Mouse (Mus musculus) hindbrain, postnatal 0 days (tissue): ENCODE measurements at regions not wholly inside any gene's neighbourhood (a gene's known extent, or its start where the extent isn't known, plus 50 kb on each side); places are given as distances from the start of the nearest gene placed in this dataset.

Experiments used
- ATAC-seq: fragments of 200-750 bp; cut with Nextera tagmentation; 2 replicates; pipeline ENCODE4 v1.8.0; 2017; ENCODE audit warnings: mild to moderate bottlenecking, moderate TSS enrichment, moderate library complexity
- DNase-seq: peaks from one replicate; pipeline ENCODE4 v3.0.0-alpha.2; 2015; ENCODE audit warnings: low spot score
- H3K27ac ChIP-seq: fragments of 300-500 bp; sonication (generic); 2 replicates; pipeline ENCODE4 v1.5.1; 2014; ENCODE audit warnings: mild to moderate bottlenecking
- H3K27me3 ChIP-seq: fragments of 300-500 bp; sonication (generic); 2 replicates; pipeline ENCODE4 v1.6.1; 2014; ENCODE audit warnings: low read length, mixed read lengths; ENCODE audit not compliant: insufficient read depth
- H3K36me3 ChIP-seq: fragments of 300-500 bp; sonication (generic); 2 replicates; pipeline ENCODE4 v1.6.1; 2014; ENCODE audit warnings: low read length, mixed read lengths; ENCODE audit not compliant: insufficient read depth
- H3K4me1 ChIP-seq: fragments of 300-500 bp; sonication (generic); 2 replicates; pipeline ENCODE4 v1.6.1; 2014; ENCODE audit warnings: antibody characterized with exemption, low read length, mixed read lengths; ENCODE audit not compliant: insufficient read depth
- H3K4me2 ChIP-seq: fragments of 300-500 bp; sonication (generic); 2 replicates; pipeline ENCODE4 v1.6.1; 2014; ENCODE audit warnings: low read depth, mild to moderate bottlenecking, low read length, moderate library complexity, mixed read lengths
- H3K4me3 ChIP-seq: fragments of 300-500 bp; sonication (generic); 2 replicates; pipeline ENCODE4 v1.5.1; 2014; ENCODE audit warnings: low read length
- H3K9ac ChIP-seq: fragments of 300-500 bp; sonication (generic); replicated peaks from 2 replicates; pipeline ENCODE4 v1.6.1; 2014; ENCODE audit warnings: mild to moderate bottlenecking, low read length, moderate library complexity, mixed read lengths
- H3K9me3 ChIP-seq: fragments of 300-500 bp; sonication (generic); 2 replicates; pipeline ENCODE4 v1.6.1; 2016; ENCODE audit warnings: low read length, mixed read lengths
- CTCF ChIP-seq: IDR thresholded peaks from 2 replicates; pipeline ENCODE4 v1.5.1; 2016; ENCODE audit warnings: antibody characterized with exemption, control low read depth, low read depth
- WGBS: fragments of 180-500 bp; shearing (Covaris S2); extraction: QIAGEN DNeasy Blood & Tissue Kit; methylation state at CpG from one replicate; pipeline ENCODE4 v1.1.7; 2014; 5-methylcytosine and 5-hydroxymethylcytosine counted together

DNA sequence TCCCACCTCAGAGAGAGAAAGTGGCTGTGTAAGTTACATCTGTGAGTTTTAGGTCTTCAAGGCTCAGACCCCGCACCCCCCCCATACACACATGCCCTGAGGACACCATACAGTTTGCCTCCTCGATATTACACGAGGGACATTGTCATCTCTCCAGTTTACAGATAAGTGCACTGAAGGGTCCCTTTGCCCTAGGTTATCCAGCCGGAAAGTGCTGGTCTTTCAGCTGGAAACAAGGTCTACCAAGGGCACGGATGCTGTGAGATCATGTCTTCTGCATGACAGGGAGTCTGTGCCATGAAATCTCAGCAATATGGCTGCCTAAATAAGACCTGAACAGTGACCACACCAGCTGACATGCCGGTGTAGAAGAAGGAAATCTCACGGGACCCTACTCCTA, 329.8 kb downstream of the Gm49356 start:
- ATAC-seq (no peak), DNase-seq (no peak)
- Histone ChIP-seq H3K27me3 (no peaks in the 10 kb centered on the region), H3K4me2 (no peak overlapping the region), H3K9me3 (no peaks in the 10 kb centered on the region), H3K27ac (no peak overlapping the region), H3K4me1 (no peaks in the 10 kb centered on the region), H3K36me3 (no peaks in the 10 kb centered on the region), H3K9ac (no peak overlapping the region), H3K4me3 (no peak overlapping the region)
- no peak for TF ChIP-seq CTCF
- 76% methylated on average over 7 of the region's 7 CpGs for WGBS

DNA sequence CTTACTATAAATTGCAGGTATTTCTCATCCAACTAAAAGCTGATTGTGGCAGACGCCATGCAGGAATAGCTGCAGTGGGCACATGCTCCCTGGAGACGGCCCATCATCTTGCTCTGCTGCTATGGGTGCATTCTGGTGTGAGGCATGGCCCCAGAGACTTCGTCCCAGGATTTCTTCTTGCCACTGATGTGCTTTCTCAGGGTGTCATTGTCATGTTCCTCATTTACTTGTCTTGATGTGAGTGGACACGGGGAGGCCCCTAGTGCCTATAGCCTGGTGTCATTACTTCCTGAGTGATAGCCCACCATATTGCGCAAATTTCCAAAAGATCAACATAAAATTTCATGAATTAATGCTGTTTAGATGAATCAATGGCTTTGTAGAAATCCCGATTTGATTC, 336.5 kb downstream of the Gm49356 start:
- Histone ChIP-seq H3K27ac (no peak overlapping the region), H3K9me3 (no peaks in the 10 kb centered on the region), H3K4me2 (no peak overlapping the region), H3K9ac (no peak overlapping the region), H3K4me3 (no peak overlapping the region), H3K4me1 (no peaks in the 10 kb centered on the region), H3K27me3 (no peaks in the 10 kb centered on the region), H3K36me3 (no peaks in the 10 kb centered on the region)
- ATAC-seq: no peak
- WGBS: 92% methylated on average over 6 of the region's 6 CpGs
- no peak for TF ChIP-seq CTCF
- no peak for DNase-seq

DNA sequence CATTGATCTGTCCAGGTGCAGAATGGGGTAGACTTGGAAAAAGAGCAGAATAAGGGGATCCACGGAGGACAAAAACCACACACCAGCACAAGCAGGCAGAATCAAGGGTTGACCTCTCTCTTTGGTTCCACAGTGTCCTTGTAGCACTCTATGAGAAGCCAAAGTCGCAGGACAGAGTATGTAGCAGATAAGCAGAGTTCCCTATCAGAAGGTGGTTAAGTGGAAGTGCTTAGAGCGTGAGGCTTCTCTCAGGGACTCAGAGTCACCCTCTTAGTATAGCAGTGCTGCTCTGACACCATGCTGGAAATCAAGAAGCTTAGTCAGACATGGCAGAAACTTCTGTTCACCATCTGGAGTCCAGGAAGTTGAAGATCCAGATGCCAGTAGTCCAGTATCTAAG, 338.2 kb downstream of the Gm49356 start:
- DNase-seq (no peak), ATAC-seq (no peak)
- H3K9me3 ChIP-seq: 0 out of 2 replicates have a peak, but pooled peaks cover 4% of the 10 kb centered on the region
- TF ChIP-seq CTCF: no peak
- H3K27me3 ChIP-seq: no peaks in the 10 kb centered on the region
- no peaks in the 10 kb centered on the region for H3K4me1 ChIP-seq
- no peaks in the 10 kb centered on the region for H3K36me3 ChIP-seq
- no peak overlapping the region for H3K9ac ChIP-seq
- H3K27ac ChIP-seq: no peak overlapping the region
- no peak overlapping the region for H3K4me3 ChIP-seq
- no peak overlapping the region for H3K4me2 ChIP-seq
- WGBS: 89% methylated on average over 3 of the region's 3 CpGs

DNA sequence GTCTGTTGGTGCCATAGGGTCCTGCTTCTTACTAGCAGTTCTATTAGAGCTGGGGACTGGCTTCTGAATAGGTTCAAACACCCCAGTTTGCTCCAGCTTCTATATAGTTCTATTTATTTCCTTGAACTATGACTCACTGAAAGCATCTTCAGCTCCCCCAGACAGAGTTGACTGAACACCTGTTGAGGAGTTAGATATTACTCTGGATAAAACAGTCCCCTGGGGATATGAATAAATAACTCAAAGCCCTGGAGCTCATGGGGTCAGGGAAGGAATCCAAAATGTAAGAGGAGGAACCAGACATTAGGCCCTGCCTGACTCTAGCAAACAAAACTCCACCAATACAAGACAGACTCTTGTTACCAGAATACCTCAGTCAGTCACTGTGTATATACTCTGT, 341.4 kb downstream of the Gm49356 start:
- Histone ChIP-seq H3K9ac (no peak overlapping the region), H3K27ac (no peak overlapping the region), H3K9me3 (0 out of 2 replicates have a peak, but pooled peaks cover 6% of the 10 kb centered on the region), H3K36me3 (no peaks in the 10 kb centered on the region), H3K27me3 (no peaks in the 10 kb centered on the region), H3K4me1 (no peaks in the 10 kb centered on the region), H3K4me3 (no peak overlapping the region), H3K4me2 (no peak overlapping the region)
- DNase-seq (no peak), ATAC-seq (no peak)
- no peak for TF ChIP-seq CTCF

DNA sequence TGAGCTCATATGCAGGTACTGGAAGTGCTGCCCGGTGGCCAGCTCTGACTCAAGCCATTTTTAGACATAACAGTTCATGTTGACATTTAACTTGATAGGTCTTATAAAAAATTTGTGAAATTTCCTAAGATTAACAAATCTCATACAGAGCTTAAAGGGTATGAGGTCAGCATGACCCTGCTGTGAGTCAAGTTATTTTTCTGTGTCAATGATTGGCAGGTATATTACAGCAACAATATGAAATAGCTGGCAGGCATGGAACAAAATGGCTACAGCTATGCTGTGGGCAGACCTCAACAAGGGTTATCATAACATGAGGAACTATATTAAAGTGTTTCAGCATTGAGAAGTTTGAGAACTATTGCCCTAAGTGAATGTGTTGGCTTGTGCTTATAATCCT, 342.6 kb downstream of the Gm49356 start:
- 0 out of 2 replicates have a peak, but pooled peaks cover 6% of the 10 kb centered on the region for H3K9me3 ChIP-seq
- no peak for TF ChIP-seq CTCF
- ATAC-seq: no peak
- H3K4me1 ChIP-seq: no peaks in the 10 kb centered on the region
- no peak overlapping the region for H3K9ac ChIP-seq
- H3K4me3 ChIP-seq: no peak overlapping the region
- WGBS: 88% methylated on average over 1 of the region's 1 CpGs
- H3K36me3 ChIP-seq: no peaks in the 10 kb centered on the region
- H3K27ac ChIP-seq: no peak overlapping the region
- DNase-seq: no peak
- H3K4me2 ChIP-seq: no peak overlapping the region
- no peaks in the 10 kb centered on the region for H3K27me3 ChIP-seq

DNA sequence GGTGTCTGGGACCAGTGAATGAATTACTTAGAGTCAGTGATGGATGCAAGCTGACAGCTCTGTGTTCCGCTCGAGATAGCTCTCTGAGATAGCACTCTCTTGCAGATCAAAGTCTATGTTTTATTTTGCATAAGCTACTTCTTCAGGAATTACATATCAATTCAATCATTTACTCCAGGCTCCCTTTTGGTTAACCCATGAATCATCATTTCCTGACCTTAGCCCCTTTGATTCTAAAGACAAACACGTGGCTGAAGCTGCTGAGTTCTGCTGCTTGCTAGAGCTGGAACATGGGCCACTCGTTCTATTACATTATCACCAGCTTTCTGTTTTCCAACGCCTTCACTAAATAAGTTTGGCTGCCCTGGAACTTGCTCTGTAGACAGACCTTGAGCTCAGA, 343.2 kb downstream of the Gm49356 start:
- DNase-seq (no peak), ATAC-seq (no peak)
- no peak overlapping the region for H3K27ac ChIP-seq
- TF ChIP-seq CTCF: no peak
- no peak overlapping the region for H3K4me3 ChIP-seq
- H3K36me3 ChIP-seq: no peaks in the 10 kb centered on the region
- 85% methylated on average over 5 of the region's 5 CpGs for WGBS
- H3K4me1 ChIP-seq: no peaks in the 10 kb centered on the region
- no peaks in the 10 kb centered on the region for H3K27me3 ChIP-seq
- no peak overlapping the region for H3K4me2 ChIP-seq
- H3K9me3 ChIP-seq: 0 out of 2 replicates have a peak, but pooled peaks cover 6% of the 10 kb centered on the region
- H3K9ac ChIP-seq: no peak overlapping the region

DNA sequence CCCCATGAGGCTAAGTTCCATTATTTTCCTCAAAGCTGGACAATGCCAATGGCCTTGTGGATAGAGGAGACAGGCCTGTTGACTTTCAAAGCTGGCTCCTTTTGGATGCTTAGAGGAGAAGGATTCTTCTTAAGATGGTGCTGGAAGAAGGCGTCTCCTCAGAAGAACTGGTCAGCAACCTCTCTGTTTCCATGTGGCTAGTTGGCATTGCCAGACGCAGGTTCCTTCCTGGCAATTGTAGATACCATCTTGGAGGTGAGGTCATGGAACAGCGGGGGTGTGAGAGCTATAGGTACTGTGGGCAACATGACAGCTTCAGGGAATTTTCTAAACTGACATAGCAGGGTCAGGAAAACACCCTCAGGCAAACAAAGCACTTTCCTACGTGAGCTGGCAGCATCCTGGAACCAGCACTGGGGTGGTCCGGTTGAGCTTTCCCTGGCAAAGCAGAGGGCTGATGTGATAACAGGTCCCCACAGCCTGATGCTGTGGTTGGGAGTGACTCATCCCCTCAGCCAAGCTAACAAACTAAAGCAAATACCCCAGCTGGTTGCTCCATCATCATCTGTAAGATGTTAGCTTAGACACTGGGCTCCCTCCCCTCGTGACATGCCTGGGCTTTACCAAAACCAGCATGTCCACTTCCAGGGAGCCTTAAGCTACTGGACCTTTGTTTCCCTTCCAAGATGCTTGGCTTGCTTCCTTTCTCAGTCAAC, 348.5 kb downstream of the Gm49356 start:
- H3K27me3 ChIP-seq: no peaks in the 10 kb centered on the region
- H3K9ac ChIP-seq: no peak overlapping the region
- H3K27ac ChIP-seq: no peak overlapping the region
- WGBS: 84% methylated on average over 6 of the region's 6 CpGs
- TF ChIP-seq CTCF: no peak
- H3K36me3 ChIP-seq: no peaks in the 10 kb centered on the region
- DNase-seq (no peak), ATAC-seq (no peak)
- H3K4me1 ChIP-seq: no peaks in the 10 kb centered on the region
- H3K4me2 ChIP-seq: no peak overlapping the region
- H3K9me3 ChIP-seq: 0 out of 2 replicates have a peak, but pooled peaks cover 3% of the 10 kb centered on the region
- no peak overlapping the region for H3K4me3 ChIP-seq
